ENCODE assay signal across 1 mouse cellular context in genomic region chr13:54758045-54758755, GRCm38 (mm10).
A peak's percentile ranks its signal among the peaks of the same experiment; 100 is the strongest.
TF ChIP-seq lines count a peak whose summit lies in the region.

No protein-coding gene starts in this region.

TF ChIP-seq in CH12.LX, 34 proteins besides CTCF, POLR2A, EP300 and RAD21:
- no peak for TF ChIP-seq MEF2A (IDR thresholded peaks at IDR 0.05; ENCODE audit: borderline replicate concordance, low read depth, low read length)
- TF ChIP-seq MXI1 (IDR thresholded peaks at IDR 0.05; ENCODE audit: low read depth, low read length): peak; percentile 69
- TF ChIP-seq NRF1 (IDR thresholded peaks at IDR 0.05; ENCODE audit: low read depth, low read length): peak; percentile 80
- TF ChIP-seq SMC3 (IDR thresholded peaks at IDR 0.05; ENCODE audit: low read depth, low read length): peak; percentile 40
- TF ChIP-seq SIN3A (IDR thresholded peaks at IDR 0.05; ENCODE audit: low read length): peak; percentile 65; the same call in 1 of the 2 replicates
